Mouse (Mus musculus): ENCODE measurements around the gene Avp. TPM values are rescaled to one million over a fixed set of nuclear protein-coding genes. Genes with fewer than 3 reads are reported as not detected.

The Avp gene
- polyA plus RNA-seq (2015; fragmentation: Illumina TruSeq; extraction: RNeasy Lipid Tissue Mini Kit (QIAGEN cat#74804); ENCODE audit: insufficient read depth, low replicate concordance): not detected

DNA sequence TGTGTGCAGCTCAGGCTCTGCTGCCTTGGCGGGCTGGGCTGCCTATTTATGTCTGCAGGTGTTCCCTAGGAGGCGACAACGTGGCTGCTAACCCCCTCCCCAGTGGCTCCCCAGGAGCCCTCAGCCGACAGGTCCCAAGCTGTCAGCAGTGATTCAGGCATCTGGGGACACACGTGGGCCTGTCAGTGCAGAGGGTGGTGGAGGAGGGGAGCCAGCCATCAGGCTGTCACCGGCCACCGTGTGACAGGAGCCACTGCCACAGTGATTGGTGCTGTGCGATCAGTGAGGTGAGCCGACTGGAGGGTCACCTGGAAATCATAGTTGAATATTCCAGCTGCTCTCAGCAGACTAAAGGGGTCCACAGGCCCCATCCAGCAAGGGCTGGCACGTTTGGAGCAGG, at the start of gene Avp:
Gene Avp (minus strand): TSS at position 3 of the 400 bp plus-strand sequence.

GRCm38 (mm10) chr2:130629839-130630203, 47.5 kb upstream of the Avp start, which contains the start of the genes Fastkd5 and Ubox5:
Gene Fastkd5 (minus strand): TSS chr2:130630027.
Gene Ubox5 (minus strand): TSS chr2:130630038.

GRCm38 (mm10) chr2:130575873-130576272, 6.5 kb downstream of the Avp start, which contains the start of gene Oxt:
Gene Oxt (plus strand): TSS chr2:130576173.

GRCm38 (mm10) chr2:130563212-130564055, 18.9 kb downstream of the Avp start, which contains the start of gene Mrps26:
Gene Mrps26 (plus strand): TSS chr2:130563742.

Other genes with a start within 250 kb of the Avp start
- gene Cpxm1, start 185.0 kb downstream of the Avp start, polyA plus RNA-seq (2015; fragmentation: Illumina TruSeq; extraction: RNeasy Lipid Tissue Mini Kit (QIAGEN cat#74804); ENCODE audit: insufficient read depth, low replicate concordance): 22.9 TPM
- not detected for gene Gm28372, start 177.3 kb downstream of the Avp start, polyA plus RNA-seq (2015; fragmentation: Illumina TruSeq; extraction: RNeasy Lipid Tissue Mini Kit (QIAGEN cat#74804); ENCODE audit: insufficient read depth, low replicate concordance)
- gene 1700020A23Rik, start 177.3 kb downstream of the Avp start, polyA plus RNA-seq (2015; fragmentation: Illumina TruSeq; extraction: RNeasy Lipid Tissue Mini Kit (QIAGEN cat#74804); ENCODE audit: insufficient read depth, low replicate concordance): not detected
- gene Tmem239, start 176.1 kb downstream of the Avp start, polyA plus RNA-seq (2015; fragmentation: Illumina TruSeq; extraction: RNeasy Lipid Tissue Mini Kit (QIAGEN cat#74804); ENCODE audit: insufficient read depth, low replicate concordance): not detected
- gene Vps16, start 158.2 kb downstream of the Avp start, polyA plus RNA-seq (2015; fragmentation: Illumina TruSeq; extraction: RNeasy Lipid Tissue Mini Kit (QIAGEN cat#74804); ENCODE audit: insufficient read depth, low replicate concordance): 139 TPM
- 14.9 TPM for gene Pced1a, start 157.9 kb downstream of the Avp start, polyA plus RNA-seq (2015; fragmentation: Illumina TruSeq; extraction: RNeasy Lipid Tissue Mini Kit (QIAGEN cat#74804); ENCODE audit: insufficient read depth, low replicate concordance)
- 83.7 TPM for gene Ptpra, start 132.3 kb downstream of the Avp start, polyA plus RNA-seq (2015; fragmentation: Illumina TruSeq; extraction: RNeasy Lipid Tissue Mini Kit (QIAGEN cat#74804); ENCODE audit: insufficient read depth, low replicate concordance)
- 21.7 TPM for gene Mrps26, start 18.8 kb downstream of the Avp start, polyA plus RNA-seq (2015; fragmentation: Illumina TruSeq; extraction: RNeasy Lipid Tissue Mini Kit (QIAGEN cat#74804); ENCODE audit: insufficient read depth, low replicate concordance)
- gene Oxt, start 6.4 kb downstream of the Avp start, polyA plus RNA-seq (2015; fragmentation: Illumina TruSeq; extraction: RNeasy Lipid Tissue Mini Kit (QIAGEN cat#74804); ENCODE audit: insufficient read depth, low replicate concordance): not detected
- gene Fastkd5, start 47.5 kb upstream of the Avp start, polyA plus RNA-seq (2015; fragmentation: Illumina TruSeq; extraction: RNeasy Lipid Tissue Mini Kit (QIAGEN cat#74804); ENCODE audit: insufficient read depth, low replicate concordance): 12.5 TPM
- gene Ubox5, start 47.5 kb upstream of the Avp start, polyA plus RNA-seq (2015; fragmentation: Illumina TruSeq; extraction: RNeasy Lipid Tissue Mini Kit (QIAGEN cat#74804); ENCODE audit: insufficient read depth, low replicate concordance): 4.7 TPM
- 1.2 TPM for gene Lzts3, start 60.2 kb upstream of the Avp start, polyA plus RNA-seq (2015; fragmentation: Illumina TruSeq; extraction: RNeasy Lipid Tissue Mini Kit (QIAGEN cat#74804); ENCODE audit: insufficient read depth, low replicate concordance)
- gene Ddrgk1, start 82.1 kb upstream of the Avp start, polyA plus RNA-seq (2015; fragmentation: Illumina TruSeq; extraction: RNeasy Lipid Tissue Mini Kit (QIAGEN cat#74804); ENCODE audit: insufficient read depth, low replicate concordance): 52.3 TPM
- gene Itpa, start 85.1 kb upstream of the Avp start, polyA plus RNA-seq (2015; fragmentation: Illumina TruSeq; extraction: RNeasy Lipid Tissue Mini Kit (QIAGEN cat#74804); ENCODE audit: insufficient read depth, low replicate concordance): 31.9 TPM
- gene Slc4a11, start 115.0 kb upstream of the Avp start, polyA plus RNA-seq (2015; fragmentation: Illumina TruSeq; extraction: RNeasy Lipid Tissue Mini Kit (QIAGEN cat#74804); ENCODE audit: insufficient read depth, low replicate concordance): 2.5 TPM

Data from spleen, adult 10 weeks (tissue).